Mouse (Mus musculus) erythroblast, embryonic 14.5 days (primary cell): ENCODE data around the gene Ankrd40. TPM values are rescaled to one million over a fixed set of nuclear protein-coding genes. Genes with fewer than 3 reads are reported as not detected.
A peak's percentile ranks its signal among the peaks of the same experiment; 100 is the strongest.

ENCODE experiments used
- H3K27me3 ChIP-seq: 2 replicates; pipeline ENCODE4 v1.6.1; 2012; ENCODE audit warnings: inconsistent platforms; ENCODE audit not compliant: control insufficient read depth
- H3K36me3 ChIP-seq: 2 replicates; pipeline ENCODE4 v1.6.1; 2012; ENCODE audit warnings: mild to moderate bottlenecking, inconsistent platforms; ENCODE audit not compliant: control insufficient read depth
- H3K4me1 ChIP-seq: 2 replicates; pipeline ENCODE4 v1.6.1; 2012; ENCODE audit warnings: inconsistent platforms; ENCODE audit not compliant: control insufficient read depth
- H3K4me3 ChIP-seq: replicated peaks from 2 replicates; pipeline ENCODE3; 2012; ENCODE audit warnings: moderate library complexity, mild to moderate bottlenecking, inconsistent platforms
- H3K9me3 ChIP-seq: 2 replicates; pipeline ENCODE4 v1.6.1; 2012; ENCODE audit warnings: low read length, inconsistent platforms, mixed read lengths; ENCODE audit not compliant: control insufficient read depth
- GATA1 ChIP-seq: IDR thresholded peaks from 2 replicates; pipeline ENCODE4 v1.6.1; 2012; ENCODE audit warnings: low read length, inconsistent platforms, mixed read lengths
- TAL1 ChIP-seq: IDR thresholded peaks from 3 replicates; pipeline ENCODE4 v1.6.1; 2012; ENCODE audit warnings: low read length, inconsistent platforms, mixed read lengths
- polyA plus RNA-seq: library from polyadenylated mRNA; stranded (reverse); fragments of >175 nt; gene quantifications from 2 replicates; pipeline ENCODE4 v1.2.3, GENCODE M21; 2012

Gene Ankrd40
- polyA plus RNA-seq, 1 experiment = 7.4 TPM

DNA sequence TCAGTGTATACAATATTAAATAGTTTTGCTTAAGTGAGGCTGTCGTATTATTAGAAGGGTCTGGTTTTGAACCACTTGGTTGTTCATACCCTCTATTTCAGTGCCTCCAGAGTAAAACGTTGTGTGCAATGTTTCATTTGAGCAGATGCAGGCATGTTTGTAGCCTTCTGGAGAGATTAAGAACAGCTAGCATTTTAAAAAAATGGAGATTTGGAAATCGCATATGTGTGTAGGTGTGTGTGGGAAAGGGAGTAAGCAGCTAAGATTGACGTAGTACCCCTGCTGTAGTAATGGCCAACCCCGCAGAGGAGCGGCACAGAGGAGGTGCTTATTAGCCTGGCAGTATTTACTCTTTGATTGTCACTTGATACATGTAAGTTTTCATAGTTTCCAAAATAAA, 4.9 kb downstream of the Ankrd40 start:
- Histone ChIP-seq H3K9me3 (no peaks in the 10 kb centered on the region), H3K4me1 (peaks cover 82% of the 10 kb centered on the region), H3K36me3 (peaks cover 39% of the 10 kb centered on the region), H3K27me3 (no peaks in the 10 kb centered on the region), H3K4me3 (no peak overlapping the region)
- TF ChIP-seq GATA1 (no peak), TAL1 (no peak)

DNA sequence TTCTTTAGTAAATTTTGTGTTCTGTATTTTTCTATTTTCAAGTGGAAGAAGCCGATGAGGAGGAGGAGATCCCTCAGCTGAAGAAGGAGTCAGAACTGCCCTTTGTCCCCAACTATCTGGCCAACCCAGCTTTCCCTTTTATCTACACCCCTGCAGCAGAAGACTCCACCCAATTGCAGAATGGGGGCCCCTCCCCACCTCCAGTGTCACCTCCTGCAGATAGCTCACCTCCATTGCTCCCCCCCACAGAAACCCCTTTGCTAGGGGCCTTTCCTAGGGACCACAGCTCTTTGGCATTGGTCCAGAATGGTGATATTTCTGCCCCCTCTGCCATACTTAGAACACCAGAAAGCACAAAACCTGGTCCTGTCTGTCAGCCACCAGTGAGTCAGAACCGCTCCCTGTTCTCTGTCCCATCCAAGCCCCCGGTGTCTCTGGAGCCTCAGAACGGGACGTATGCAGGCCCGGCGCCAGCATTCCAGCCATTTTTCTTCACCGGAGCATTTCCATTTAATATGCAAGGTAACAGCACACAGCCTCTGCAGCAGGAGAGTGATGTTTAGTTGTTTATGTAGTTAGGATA, 6.7 kb downstream of the Ankrd40 start:
- H3K4me3 ChIP-seq = peak overlapping the region; percentile 44
- peaks cover 78% of the 10 kb centered on the region for H3K4me1 ChIP-seq
- peak; percentile 75 for TF ChIP-seq GATA1
- TF ChIP-seq TAL1 = peak; percentile 76
- no peaks in the 10 kb centered on the region for H3K9me3 ChIP-seq
- no peaks in the 10 kb centered on the region for H3K27me3 ChIP-seq
- H3K36me3 ChIP-seq = peaks cover 57% of the 10 kb centered on the region

DNA sequence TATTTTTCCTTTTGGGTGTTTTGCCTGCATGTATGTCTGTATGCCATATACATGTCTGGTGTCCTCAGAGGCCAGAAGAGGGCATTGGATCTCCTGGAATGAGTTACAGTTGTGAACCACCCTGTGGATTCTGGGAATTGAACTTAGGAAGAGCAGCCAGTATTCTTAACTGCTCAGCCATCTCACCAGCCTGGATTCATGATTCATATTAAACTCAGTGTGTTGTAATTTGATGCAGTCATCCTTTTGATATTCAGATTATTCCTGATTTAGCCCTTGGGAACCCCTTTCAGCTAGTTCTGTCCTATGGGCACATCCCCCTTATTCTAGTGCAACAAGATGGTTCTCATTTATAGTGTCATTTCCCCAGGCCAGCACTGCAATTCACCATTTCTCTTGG, 8.8 kb downstream of the Ankrd40 start:
- TF ChIP-seq GATA1 (no peak), TAL1 (no peak)
- Histone ChIP-seq H3K4me1 (peaks cover 72% of the 10 kb centered on the region), H3K4me3 (no peak overlapping the region), H3K27me3 (no peaks in the 10 kb centered on the region), H3K36me3 (peaks cover 70% of the 10 kb centered on the region), H3K9me3 (no peaks in the 10 kb centered on the region)

DNA sequence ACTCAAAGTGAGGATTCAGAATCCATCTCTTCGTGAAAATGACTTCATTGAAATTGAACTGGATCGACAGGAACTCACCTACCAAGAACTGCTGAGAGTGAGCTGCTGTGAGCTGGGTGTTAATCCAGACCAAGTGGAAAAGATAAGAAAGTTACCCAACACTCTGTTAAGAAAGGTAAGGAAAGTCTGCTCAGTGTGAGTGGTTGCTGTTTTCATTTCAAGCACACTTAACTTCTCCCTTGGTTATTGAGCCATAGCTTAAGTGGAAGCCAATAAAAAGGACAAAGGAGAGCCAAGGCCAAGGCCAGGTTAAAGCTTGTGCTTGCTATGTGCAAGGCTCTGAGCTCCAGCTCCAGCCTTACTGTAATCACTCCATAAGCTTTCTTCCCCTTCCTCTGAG, 10.5 kb downstream of the Ankrd40 start:
- H3K4me3 ChIP-seq = no peak overlapping the region
- H3K27me3 ChIP-seq = no peaks in the 10 kb centered on the region
- no peak for TF ChIP-seq GATA1
- H3K9me3 ChIP-seq = no peaks in the 10 kb centered on the region
- H3K36me3 ChIP-seq = peaks cover 75% of the 10 kb centered on the region
- H3K4me1 ChIP-seq = peaks cover 70% of the 10 kb centered on the region

DNA sequence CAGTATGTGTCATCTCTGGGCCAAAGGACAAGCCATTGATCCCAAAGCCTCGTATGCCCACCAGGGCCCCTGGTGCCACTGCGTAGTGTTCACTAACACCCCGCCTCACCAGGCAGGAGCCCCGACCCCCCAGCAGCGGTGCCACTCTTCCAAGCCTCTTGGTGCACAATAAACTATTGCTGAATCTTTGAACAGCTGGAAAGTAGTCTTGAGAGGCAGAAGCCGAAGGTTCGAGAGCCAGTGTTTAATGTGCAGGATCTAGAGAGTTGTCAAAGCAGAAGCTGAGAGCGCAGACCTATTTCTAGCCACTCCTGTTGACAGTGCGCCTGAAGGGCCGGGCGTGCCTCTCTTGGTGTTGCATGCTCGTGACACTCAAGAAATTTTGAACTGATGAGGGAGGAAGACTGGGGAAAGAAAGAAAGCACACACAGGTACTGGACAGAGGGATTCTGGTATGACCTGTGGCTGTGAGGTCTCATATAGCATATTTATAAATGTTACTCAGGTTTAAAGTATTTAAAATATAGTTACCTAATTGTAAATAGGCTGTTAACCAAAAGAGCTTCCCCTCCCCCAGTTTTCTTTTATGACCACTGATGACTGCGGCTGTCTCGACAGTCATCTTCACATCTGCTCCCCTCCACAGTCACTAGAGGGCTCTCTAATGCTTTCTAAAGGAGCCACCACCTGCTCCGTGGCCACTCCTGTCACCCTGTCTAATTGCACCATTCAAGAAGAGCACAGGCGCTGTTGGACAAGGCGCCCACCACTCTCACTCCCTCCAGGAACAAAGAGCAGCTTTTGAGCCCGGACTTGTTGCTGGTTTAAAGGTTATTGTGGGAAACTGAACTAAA, 12.2 kb downstream of the Ankrd40 start:
- TF ChIP-seq GATA1 (no peak), TAL1 (no peak)
- H3K4me1 ChIP-seq = peaks cover 62% of the 10 kb centered on the region
- H3K9me3 ChIP-seq = no peaks in the 10 kb centered on the region
- peaks cover 63% of the 10 kb centered on the region for H3K36me3 ChIP-seq
- peaks cover 3% of the 10 kb centered on the region; the same call in 1 of the 2 replicates for H3K27me3 ChIP-seq
- no peak overlapping the region for H3K4me3 ChIP-seq

DNA sequence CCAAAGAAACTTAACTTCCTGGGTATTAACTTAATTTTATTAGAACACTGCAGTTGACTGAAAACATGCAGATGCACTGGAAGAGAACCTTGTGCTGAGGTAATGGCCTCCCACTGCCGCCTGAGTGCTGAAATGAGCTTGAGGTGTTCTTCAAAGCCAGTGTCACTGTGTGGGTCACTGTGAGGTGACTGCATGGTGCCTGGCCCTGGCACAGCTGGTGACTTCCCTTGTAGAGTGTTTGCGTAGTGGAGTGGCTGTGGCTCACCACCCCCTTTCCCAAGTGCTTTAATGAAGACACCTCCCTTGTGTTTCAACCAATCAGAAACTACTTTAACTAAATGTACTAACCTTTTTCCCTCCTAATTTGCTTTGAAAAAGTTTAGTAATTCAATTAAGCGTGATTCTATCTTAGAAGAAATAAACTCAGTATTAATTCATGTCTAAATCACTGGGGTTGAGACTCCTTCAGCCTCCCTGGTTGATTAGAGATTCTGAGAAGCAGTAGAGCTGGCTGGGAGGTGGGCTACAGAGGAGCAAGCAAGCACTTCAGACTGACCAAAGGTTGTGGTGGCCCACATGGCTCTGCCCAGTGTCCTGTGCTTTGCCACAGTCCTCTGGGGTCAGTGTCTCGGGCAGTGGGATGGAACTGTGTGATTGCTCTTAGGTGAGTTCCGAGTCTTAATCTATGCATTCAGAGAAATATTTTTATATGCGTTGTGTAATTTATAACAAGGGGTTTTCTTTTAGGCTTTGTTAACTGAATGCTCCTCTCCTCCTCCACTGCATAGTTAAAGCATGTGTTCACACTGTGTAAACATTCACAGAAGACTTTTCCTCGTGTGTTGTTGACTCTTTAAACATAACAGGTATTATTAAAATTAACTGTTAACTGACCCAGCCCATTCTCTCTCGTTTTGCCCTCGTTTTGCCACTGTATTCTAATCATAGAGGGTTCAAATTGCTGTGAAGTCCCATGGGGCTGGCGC, 13.4 kb downstream of the Ankrd40 start:
- Histone ChIP-seq H3K27me3 (peaks cover 10% of the 10 kb centered on the region), H3K4me3 (no peak overlapping the region)
- TF ChIP-seq GATA1 (no peak), TAL1 (no peak)

DNA sequence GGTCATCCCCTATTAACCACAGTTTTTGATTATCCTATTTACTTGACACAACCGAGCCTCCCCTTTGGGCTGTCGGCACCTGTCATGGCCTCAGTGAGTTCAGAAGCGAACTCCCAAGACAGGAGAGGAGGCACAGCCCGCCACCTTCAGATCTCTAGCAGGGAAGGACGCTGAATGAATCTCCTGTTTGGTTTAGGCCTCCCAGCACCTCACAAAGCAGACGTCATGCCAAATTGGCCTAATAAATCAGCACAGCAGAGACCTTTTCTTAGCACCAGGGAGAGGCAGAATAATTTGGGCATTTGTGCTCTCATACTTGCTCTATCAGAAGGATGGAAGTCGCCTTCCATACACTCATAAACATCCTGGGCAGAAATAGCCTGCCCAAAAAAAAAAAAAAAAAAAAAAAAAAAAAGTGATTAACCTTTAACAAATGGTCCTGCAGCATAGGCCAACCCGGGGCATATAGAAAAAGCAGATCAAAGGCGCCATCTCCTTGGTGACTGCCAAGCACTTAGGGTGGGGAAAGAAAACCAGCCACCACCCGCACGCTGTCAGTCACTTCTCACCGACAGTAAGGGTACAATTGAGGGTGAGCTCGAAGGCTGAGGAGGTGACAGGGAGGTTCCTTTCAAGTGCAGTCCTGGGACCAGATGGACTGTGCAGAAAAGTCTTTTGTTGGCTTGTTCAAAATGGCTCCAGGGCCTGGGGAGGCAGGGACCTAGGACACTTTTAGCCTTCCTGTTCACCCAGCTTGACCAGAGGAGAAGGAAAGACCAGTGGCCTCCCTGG, 14.5 kb downstream of the Ankrd40 start:
- H3K9me3 ChIP-seq = no peaks in the 10 kb centered on the region
- no peak overlapping the region for H3K4me3 ChIP-seq
- peaks cover 44% of the 10 kb centered on the region for H3K4me1 ChIP-seq
- TF ChIP-seq TAL1 (no peak), GATA1 (no peak)
- H3K36me3 ChIP-seq = peaks cover 44% of the 10 kb centered on the region
- H3K27me3 ChIP-seq = peaks cover 13% of the 10 kb centered on the region

More for the DNA sequence above, 13.4 kb downstream of the Ankrd40 start:
- H3K4me1 ChIP-seq = peaks cover 50% of the 10 kb centered on the region
- peaks cover 51% of the 10 kb centered on the region for H3K36me3 ChIP-seq
- H3K9me3 ChIP-seq = no peaks in the 10 kb centered on the region

DNA sequence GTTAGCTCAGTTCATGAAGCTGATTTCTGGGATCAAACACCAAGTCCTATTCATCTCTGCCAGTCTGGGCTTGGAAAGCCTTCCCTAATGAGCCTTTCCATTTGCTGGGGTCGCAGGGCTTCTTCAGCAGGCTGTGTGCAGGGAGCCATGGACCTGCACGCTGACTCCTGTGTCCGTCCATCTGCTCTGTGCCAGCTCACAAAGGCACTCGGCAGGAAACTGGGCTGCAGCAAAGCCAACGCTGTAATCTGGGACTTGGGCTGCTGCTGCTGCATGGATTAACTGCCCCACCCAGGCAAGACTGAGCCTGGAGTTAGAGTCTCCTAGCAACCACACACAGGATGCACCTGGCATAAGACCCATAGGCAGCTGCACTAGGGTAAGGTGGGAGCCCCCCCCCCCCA, 16.2 kb downstream of the Ankrd40 start:
- TF ChIP-seq TAL1 (no peak), GATA1 (no peak)
- H3K9me3 ChIP-seq = peaks cover 1% of the 10 kb centered on the region; the same call in 1 of the 2 replicates
- H3K4me1 ChIP-seq = peaks cover 35% of the 10 kb centered on the region
- peaks cover 28% of the 10 kb centered on the region for H3K36me3 ChIP-seq
- peaks cover 13% of the 10 kb centered on the region for H3K27me3 ChIP-seq
- H3K4me3 ChIP-seq = no peak overlapping the region
